Mouse (Mus musculus) heart, adult 8-10 months (tissue): ENCODE measurements around the gene Olfr654. TPM values are rescaled to one million over a fixed set of nuclear protein-coding genes. Genes with fewer than 3 reads are reported as not detected.

Experiments
- DNase-seq: peaks from one replicate; pipeline ENCODE4 v3.0.0; 2022; ENCODE audit warnings: low spot score
- total RNA-seq, 4 experiments: library from RNA; stranded (reverse); gene quantifications; 2 replicates each; pipeline ENCODE4 v1.2.4; 2022

The Olfr654 gene
- total RNA-seq: not detected

DNA sequence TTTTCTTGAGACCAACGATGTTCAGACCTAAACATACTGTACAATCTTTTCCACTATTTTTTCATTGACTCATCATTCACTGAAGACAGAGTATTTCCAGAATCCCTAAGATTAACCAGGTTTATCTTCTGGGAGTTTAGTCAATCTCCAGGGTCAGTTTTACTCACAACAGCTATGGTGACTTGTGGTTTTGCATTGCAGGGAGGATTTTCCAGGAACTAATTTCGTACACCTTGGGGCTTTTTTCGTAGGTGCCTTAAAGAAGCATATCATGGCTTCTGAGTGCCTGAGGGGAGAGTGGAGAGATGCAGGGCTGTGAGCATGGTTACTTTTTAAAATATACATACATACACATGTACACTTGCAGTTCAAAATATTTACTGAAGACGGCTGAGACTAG is at the start of gene Olfr654:
Olfr654 (plus strand) TSS at position 301 of the 400 bp plus-strand sequence.
- no peak for DNase-seq

- no peak for DNase-seq
Measured at GRCm38 (mm10) chr7:104549833-104550232, 37.0 kb upstream of the Olfr654 start, which contains the start of gene Olfr651. TSS of gene Olfr651 (plus strand) at chr7:104550133.

DNA sequence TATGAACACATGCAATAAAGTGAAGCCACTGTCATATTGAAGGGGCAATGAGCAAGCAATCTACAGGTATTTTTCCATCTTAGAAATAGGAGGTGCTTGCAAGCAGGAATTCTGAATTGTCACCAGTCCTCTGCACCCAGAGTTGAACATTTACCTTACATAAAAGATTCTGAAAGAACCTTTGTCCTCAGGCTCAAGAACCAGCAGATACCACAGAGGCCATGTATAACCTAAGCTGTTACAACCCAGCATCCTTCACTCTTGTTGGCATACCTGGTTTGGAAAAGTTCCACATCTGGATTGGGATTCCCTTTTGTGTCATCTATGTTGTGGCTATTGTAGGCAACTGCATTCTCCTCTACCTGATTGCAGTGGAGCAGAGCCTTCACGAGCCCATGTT is 34.1 kb upstream of the Olfr654 start:
- DNase-seq: no peak

DNA sequence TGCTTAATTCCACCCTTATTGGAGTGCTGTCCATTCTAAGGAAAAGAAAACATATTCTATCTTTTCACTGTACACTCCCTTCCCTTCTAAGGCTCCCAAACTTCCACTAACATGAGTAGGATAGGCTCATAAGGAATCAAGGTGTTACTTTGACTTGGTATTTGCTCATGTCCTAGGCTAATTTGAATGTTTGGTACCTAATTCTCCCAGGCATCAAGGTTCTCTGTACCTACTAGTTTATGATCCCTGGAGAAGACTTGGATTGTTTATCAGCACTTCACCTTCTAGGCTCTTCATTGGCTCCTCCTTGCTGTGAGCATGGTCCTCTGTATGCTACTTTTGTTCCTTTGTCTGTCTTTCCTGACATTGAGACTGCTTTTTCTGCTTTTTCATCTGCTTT is 26.2 kb upstream of the Olfr654 start, which contains the start of gene Olfr652:
Olfr652 (plus strand) TSS at position 301 of the 400 bp plus-strand sequence.
- no peak for DNase-seq

GRCm38 (mm10) chr7:104577014-104577413 is 9.8 kb upstream of the Olfr654 start, which contains the start of gene Olfr653:
TSS of gene Olfr653 (plus strand) at chr7:104577314.
- no peak for DNase-seq

GRCm38 (mm10) chr7:104580846-104581245 is 6.0 kb upstream of the Olfr654 start:
- no peak for DNase-seq

- no peak for DNase-seq
Measured at GRCm38 (mm10) chr7:104581429-104581828, 5.4 kb upstream of the Olfr654 start.

DNA sequence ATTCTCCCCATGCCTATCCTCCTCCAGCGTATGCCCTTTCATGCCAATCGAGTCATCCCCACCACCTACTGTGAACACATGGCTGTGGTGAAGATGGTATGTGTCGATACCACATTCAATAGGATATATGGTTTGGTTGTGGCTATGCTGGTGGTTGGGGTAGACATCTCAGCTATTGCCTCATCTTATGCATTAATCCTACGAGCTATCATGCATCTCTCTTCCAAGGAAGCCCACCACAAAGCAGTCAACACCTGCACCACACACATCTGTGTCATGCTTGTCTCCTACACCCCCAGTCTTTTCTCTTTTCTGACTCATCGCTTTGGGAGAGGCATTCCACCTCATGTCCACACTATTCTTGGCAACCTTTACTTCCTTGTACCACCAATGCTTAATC is 1.4 kb downstream of the Olfr654 start:
- no peak for DNase-seq

DNA sequence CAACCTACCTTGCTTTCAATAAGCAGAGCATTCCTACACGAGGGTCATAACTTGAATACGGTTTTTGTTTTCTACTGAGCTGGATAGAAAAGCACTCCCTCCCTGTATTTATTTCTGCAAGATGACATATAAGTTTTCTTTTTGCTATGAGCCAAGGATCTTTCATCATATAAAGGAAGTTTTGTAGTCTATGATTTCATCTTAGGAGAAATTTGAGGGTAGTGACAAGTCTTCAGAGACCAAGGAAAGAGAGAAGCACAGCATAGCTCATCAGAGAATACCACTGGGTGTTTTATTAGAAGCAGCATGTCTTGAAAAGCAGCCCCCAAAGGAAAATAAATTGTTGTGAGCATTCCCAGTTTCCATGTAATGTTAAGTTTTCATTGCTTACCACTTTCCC is 14.9 kb downstream of the Olfr654 start, which contains the start of gene Olfr655:
Olfr655 (minus strand) TSS at position 101 of the 400 bp plus-strand sequence.
- DNase-seq: no peak

DNA sequence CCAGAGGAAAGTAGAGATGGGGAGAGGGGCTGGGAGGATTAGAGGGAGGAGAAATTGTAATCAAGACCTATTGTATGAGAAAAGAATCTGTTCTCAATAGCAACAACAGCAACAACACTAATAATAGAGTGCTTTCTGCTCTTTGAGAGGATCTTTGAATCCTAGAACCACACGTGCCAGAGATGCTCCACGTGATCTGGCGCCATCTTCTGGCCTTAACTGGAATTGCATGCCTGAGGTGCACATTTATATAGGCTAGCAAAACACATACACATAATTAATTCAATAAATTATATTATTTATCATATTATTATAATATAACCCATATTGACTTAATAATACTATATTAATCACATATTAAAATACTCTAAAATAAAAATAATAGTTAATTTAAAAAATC is 16.3 kb downstream of the Olfr654 start:
- DNase-seq: peak; percentile 4

GRCm38 (mm10) chr7:104604727-104605126 is 17.9 kb downstream of the Olfr654 start:
- no peak for DNase-seq

DNA sequence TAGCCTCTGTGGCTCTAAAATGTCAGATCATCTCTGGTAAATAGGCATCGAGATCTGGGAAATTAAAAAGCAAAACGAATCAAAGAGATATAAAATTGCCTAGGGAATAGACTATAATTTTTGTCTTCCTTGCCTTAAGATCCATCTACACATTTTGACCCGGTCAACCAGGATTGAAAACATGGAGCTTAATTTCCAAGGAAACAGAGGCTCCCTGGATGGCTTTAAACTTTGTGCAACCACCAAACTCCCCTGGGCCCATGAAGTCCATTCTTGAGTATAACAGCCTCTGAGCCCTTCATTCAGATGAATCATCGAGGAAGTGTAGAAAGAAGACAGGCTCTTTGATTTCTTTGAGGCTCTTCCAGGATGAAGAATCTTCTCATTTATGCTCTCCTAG is 26.8 kb downstream of the Olfr654 start, which contains the start of gene Olfr656:
Olfr656 (plus strand) TSS at position 301 of the 400 bp plus-strand sequence.
- DNase-seq: no peak

- DNase-seq: no peak
Measured at GRCm38 (mm10) chr7:104624494-104624893, 37.7 kb downstream of the Olfr654 start, which contains the start of gene Olfr657. TSS of gene Olfr657 (plus strand) at chr7:104624794.

Other genes with a start within 250 kb of the Olfr654 start
- 1 to 10 TPM; 3.6 to 5.8 (median 5.0) TPM for gene Trim12c, start 233.7 kb upstream of the Olfr654 start, total RNA-seq
- under 1 TPM in 1 of 4 experiments, not detected in 3; 0.23 TPM for gene Trim30b, start 217.1 kb upstream of the Olfr654 start, total RNA-seq
- gene Trim30c, start 186.2 kb upstream of the Olfr654 start, total RNA-seq: under 1 TPM in 1 of 4 experiments, not detected in 3; 0.34 TPM
- gene Trim30a, start 121.8 kb upstream of the Olfr654 start, total RNA-seq: 1 to 10 TPM; 3.4 to 4.2 (median 3.5) TPM
- gene Trim30d, start 79.2 kb upstream of the Olfr654 start, total RNA-seq: 1 to 10 TPM in 1 of 4 experiments, under 1 TPM in 3; 0.65 to 1.1 (median 0.75) TPM
- not detected for gene Olfr651, start 36.9 kb upstream of the Olfr654 start, total RNA-seq
- not detected for gene Olfr652, start 26.1 kb upstream of the Olfr654 start, total RNA-seq
- gene Olfr653, start 9.7 kb upstream of the Olfr654 start, total RNA-seq: not detected
- gene Olfr655, start 14.8 kb downstream of the Olfr654 start, total RNA-seq: not detected
- gene Olfr656, start 26.9 kb downstream of the Olfr654 start, total RNA-seq: not detected
- gene Olfr657, start 37.8 kb downstream of the Olfr654 start, total RNA-seq: not detected
- gene Olfr658, start 60.3 kb downstream of the Olfr654 start, total RNA-seq: not detected
- not detected for gene Olfr659, start 79.7 kb downstream of the Olfr654 start, total RNA-seq
- gene Olfr661, start 99.5 kb downstream of the Olfr654 start, total RNA-seq: not detected
- not detected for gene Usp17le, start 190.4 kb downstream of the Olfr654 start, total RNA-seq